ENCODE assay signal across 9 mouse cellular contexts in genomic region chr11:117415955-117416354, GRCm38 (mm10).
DNase-seq lines count a peak whose midpoint lies in the region; ATAC-seq and TF ChIP-seq lines count a peak whose summit lies in the region.
"Had no signal": no experiment of that assay in that cellular context is flagged by ENCODE, and none has a peak within 500 bp of the region (broad histone marks: within the 10 kb centered on the region; RNA-seq: fewer than 3 reads in every experiment).

No protein-coding gene starts in this region.

- no peak for TF ChIP-seq CTCF in lung, embryonic 14.5 days (IDR thresholded peaks at IDR 0.05; ENCODE audit: low read depth)

- ATAC-seq in lung, embryonic 14.5 days (ENCODE audit: insufficient read depth) = no peak
- no peak for ATAC-seq in hindbrain, embryonic 15.5 days (ENCODE audit: low FRiP score, low read depth)
- peak; percentile 34; the same call in 1 of the 2 replicates for ATAC-seq in liver, embryonic 11.5 days (replicated peaks; ENCODE audit: low FRiP score)
- peak; percentile 42; the same call in 1 of the 2 replicates for ATAC-seq in stomach, embryonic 16.5 days (ENCODE audit: insufficient read depth, low FRiP score)

- no peaks in the 10 kb centered on the region for H3K9me3 ChIP-seq in lung, embryonic 14.5 days (ENCODE audit: low read depth, low read length)
- no peaks in the 10 kb centered on the region for H3K9me3 ChIP-seq in hindbrain, embryonic 15.5 days
- no peaks in the 10 kb centered on the region for H3K9me3 ChIP-seq in liver, embryonic 11.5 days (ENCODE audit: control insufficient read depth, low read length)
- H3K9me3 ChIP-seq in stomach, embryonic 16.5 days (replicated peaks; ENCODE audit: control insufficient read depth, low read length) = no peaks in the 10 kb centered on the region
- H3K9me3 ChIP-seq: heart, embryonic 15.5 days had no signal

- H3K4me1 ChIP-seq in lung, embryonic 14.5 days (ENCODE audit: insufficient read depth) = peaks cover 4% of the 10 kb centered on the region; the same call in 1 of the 2 replicates
- H3K4me1 ChIP-seq in hindbrain, embryonic 15.5 days (replicated peaks) = peaks cover 32% of the 10 kb centered on the region
- peaks cover 7% of the 10 kb centered on the region for H3K4me1 ChIP-seq in liver, embryonic 11.5 days (replicated peaks; ENCODE audit: control insufficient read depth, insufficient read depth, low read length)
- H3K4me1 ChIP-seq in stomach, embryonic 16.5 days (ENCODE audit: control insufficient read depth, insufficient read depth, low read length) = peaks cover 12% of the 10 kb centered on the region; the same call in 1 of the 2 replicates

- H3K4me3 ChIP-seq in lung, embryonic 14.5 days (ENCODE audit: low read depth, low read length) = no peak overlapping the region
- H3K4me3 ChIP-seq in hindbrain, embryonic 15.5 days = 0 out of 2 replicates have a peak overlapping the region, but pooled peaks have one; percentile 26
- no peak overlapping the region for H3K4me3 ChIP-seq in liver, embryonic 11.5 days (ENCODE audit: low read depth, low read length)
- H3K4me3 ChIP-seq in stomach, embryonic 16.5 days (replicated peaks; ENCODE audit: low read length) = no peak overlapping the region
- H3K4me3 ChIP-seq: heart, embryonic 15.5 days had no signal

- no peak overlapping the region for H3K9ac ChIP-seq in lung, embryonic 14.5 days
- no peak overlapping the region for H3K9ac ChIP-seq in hindbrain, embryonic 15.5 days
- no peak overlapping the region for H3K9ac ChIP-seq in liver, embryonic 11.5 days (ENCODE audit: low read depth, low read length)
- no peak overlapping the region for H3K9ac ChIP-seq in stomach, embryonic 16.5 days (ENCODE audit: low read length)
- H3K9ac ChIP-seq: heart, embryonic 15.5 days had no signal

- no peak overlapping the region for H3K27ac ChIP-seq in lung, embryonic 14.5 days (ENCODE audit: low read depth)
- H3K27ac ChIP-seq in hindbrain, embryonic 15.5 days (replicated peaks) = 0 out of 2 replicates have a peak overlapping the region, but pooled peaks have one; percentile 23
- H3K27ac ChIP-seq in liver, embryonic 11.5 days (ENCODE audit: low read depth, low read length) = no peak overlapping the region
- no peak overlapping the region for H3K27ac ChIP-seq in stomach, embryonic 16.5 days (ENCODE audit: low read length)
- H3K27ac ChIP-seq: heart, embryonic 15.5 days had no signal

- peaks cover 46% of the 10 kb centered on the region for H3K27me3 ChIP-seq in lung, embryonic 14.5 days (ENCODE audit: insufficient read depth, low read length)
- 0 out of 2 replicates have a peak, but pooled peaks cover 3% of the 10 kb centered on the region for H3K27me3 ChIP-seq in hindbrain, embryonic 15.5 days
- H3K27me3 ChIP-seq in liver, embryonic 11.5 days (replicated peaks; ENCODE audit: control insufficient read depth, insufficient read depth, low read length) = peaks cover 69% of the 10 kb centered on the region
- H3K27me3 ChIP-seq in stomach, embryonic 16.5 days (ENCODE audit: control insufficient read depth, insufficient read depth, low read length) = peaks cover 32% of the 10 kb centered on the region

- H3K36me3 ChIP-seq in lung, embryonic 14.5 days (ENCODE audit: insufficient read depth) = no peaks in the 10 kb centered on the region
- no peaks in the 10 kb centered on the region for H3K36me3 ChIP-seq in hindbrain, embryonic 15.5 days
- H3K36me3 ChIP-seq in liver, embryonic 11.5 days (ENCODE audit: control insufficient read depth, insufficient read depth, low read length) = no peaks in the 10 kb centered on the region
- H3K36me3 ChIP-seq in stomach, embryonic 16.5 days (ENCODE audit: control insufficient read depth, insufficient read depth, low read length) = no peaks in the 10 kb centered on the region
- H3K36me3 ChIP-seq: heart, embryonic 15.5 days had no signal

- peak; percentile 43 for DNase-seq in lung, embryonic 14.5 days
- no peak for DNase-seq in lung, postnatal 25 days (ENCODE audit: low spot score)
- DNase-seq in adrenal gland, postnatal 25 days = peak; percentile 58
- peak; percentile 58 for DNase-seq in liver, embryonic 11.5 days (ENCODE audit: low spot score)
- no peak for DNase-seq in frontal cortex, postnatal 25 days (ENCODE audit: low spot score in 2 of 2)
- no peak for DNase-seq in layer of hippocampus, adult 8-10 months (ENCODE audit: low spot score in 2 of 2)

- WGBS in lung, embryonic 14.5 days = 7% methylated on average over 13 of the region's 13 CpGs
- 7% methylated on average over 13 of the region's 13 CpGs for WGBS in hindbrain, embryonic 15.5 days
- WGBS in liver, embryonic 11.5 days = 8% methylated on average over 13 of the region's 13 CpGs
- 5% methylated on average over 13 of the region's 13 CpGs for WGBS in stomach, embryonic 16.5 days

- H3K4me2 ChIP-seq in lung, embryonic 14.5 days = no peak overlapping the region
- H3K4me2 ChIP-seq in hindbrain, embryonic 15.5 days = peak overlapping the region; percentile 53
- peak overlapping the region; percentile 5; the same call in 1 of the 2 replicates for H3K4me2 ChIP-seq in liver, embryonic 11.5 days
- H3K4me2 ChIP-seq in stomach, embryonic 16.5 days (ENCODE audit: low read depth, low read length) = 0 out of 2 replicates have a peak overlapping the region, but pooled peaks have one; percentile 14

Comparison
In these comparisons a context has a peak if more than half of its experiments do, and no peak if none do; other contexts are left out.
1. DNase-seq: peak in lung, embryonic 14.5 days (single experiment), adrenal gland, postnatal 25 days (single experiment) and liver, embryonic 11.5 days (single experiment); none in lung, postnatal 25 days (single experiment), frontal cortex, postnatal 25 days (0 of 2) and layer of hippocampus, adult 8-10 months (0 of 2).
2. ATAC-seq: peak in liver, embryonic 11.5 days (single experiment) and stomach, embryonic 16.5 days (single experiment); none in lung, embryonic 14.5 days (single experiment) and hindbrain, embryonic 15.5 days (single experiment).